Mouse (Mus musculus) MEL (cell line): ENCODE measurements around the gene Nrxn3.

Source experiments
- CHD2 ChIP-seq: IDR thresholded peaks from 2 replicates; pipeline ENCODE4 v1.6.1; 2011; ENCODE audit warnings: low read length, improper control_type of control experiment
- E2F4 ChIP-seq: IDR thresholded peaks from 2 replicates; pipeline ENCODE4 v1.6.1; 2011; ENCODE audit warnings: low read depth, low read length, improper control_type of control experiment, borderline replicate concordance
- EP300 ChIP-seq, 2 experiments: IDR thresholded peaks; 2 replicates each; pipeline ENCODE4 v1.6.1; 2011; ENCODE audit warnings: improper control_type of control experiment in 2 of 2, low read length in 2 of 2, low read depth in 1 of 2, mild to moderate bottlenecking in 1 of 2
- ETS1 ChIP-seq: IDR thresholded peaks from 2 replicates; pipeline ENCODE4 v1.6.1; 2012; ENCODE audit warnings: low read depth, mild to moderate bottlenecking, inconsistent platforms, low read length, improper control_type of control experiment, moderate library complexity
- MXI1 ChIP-seq: IDR thresholded peaks from 2 replicates; pipeline ENCODE4 v1.6.1; 2011; ENCODE audit warnings: mild to moderate bottlenecking, low read depth, low read length, improper control_type of control experiment
- POLR2AphosphoS5 ChIP-seq: IDR thresholded peaks from 2 replicates; pipeline ENCODE4 v1.6.1; 2012; ENCODE audit warnings: low read depth, borderline replicate concordance, mild to moderate bottlenecking, inconsistent platforms, low read length, moderate library complexity, mixed read lengths
- SIN3A ChIP-seq: IDR thresholded peaks from 2 replicates; pipeline ENCODE4 v1.6.1; 2012; ENCODE audit warnings: low read length, improper control_type of control experiment, inconsistent platforms
- TCF12 ChIP-seq: IDR thresholded peaks from 2 replicates; pipeline ENCODE4 v1.6.1; 2014; ENCODE audit warnings: low read depth, mild to moderate bottlenecking, inconsistent platforms, low read length, improper control_type of control experiment, moderate library complexity
- USF1 ChIP-seq: IDR thresholded peaks from 2 replicates; pipeline ENCODE4 v1.6.1; 2014; ENCODE audit warnings: low read depth, mild to moderate bottlenecking, inconsistent platforms, low read length, improper control_type of control experiment, moderate library complexity

GRCm38 (mm10) chr12:89867124-89867523, 1144.4 kb downstream of the Nrxn3 start:
- TF ChIP-seq POLR2AphosphoS5 (no peak), SIN3A (no peak), EP300 (IDR thresholded peaks at IDR 0.05; ENCODE audit: low read depth in 1 of 2, low read length in 2 of 2) (no peak), MXI1 (no peak), E2F4 (no peak), CHD2 (no peak), TCF12 (no peak), USF1 (no peak), ETS1 (no peak)
